Mouse (Mus musculus) layer of hippocampus, postnatal 25 days (tissue): ENCODE results near the gene Gosr1. TPM values are rescaled to one million over a fixed set of nuclear protein-coding genes. Genes with fewer than 3 reads are reported as not detected.
"Not testable (repeated sequence)": the region's sequence is repeated elsewhere in the genome, so short reads cannot be mapped to it uniquely, and the experiment has no call there.

Experiments used
- DNase-seq, 2 experiments: peaks; one replicate each; pipeline ENCODE4 v3.0.0; 2022; ENCODE audit warnings: mixed read lengths in 2 of 2, low spot score in 1 of 2; ENCODE audit errors: extremely low spot score in 1 of 2
- total RNA-seq, 2 experiments: library from RNA; stranded (reverse); gene quantifications; 2 replicates each; pipeline ENCODE4 v1.2.3; 2021

The Gosr1 gene
- 10 to 100 TPM; 50.1 to 58.1 TPM for total RNA-seq

GRCm38 (mm10) chr11:76763053-76763740, at the start of gene Gosr1:
Gene Gosr1, minus strand, starts transcription at chr11:76763579.
- peak; percentile 73 to 84 for DNase-seq

- no peak for DNase-seq
These were observed 47.5 kb upstream of the Gosr1 start for GRCm38 (mm10) chr11:76810706-76811495.

DNA sequence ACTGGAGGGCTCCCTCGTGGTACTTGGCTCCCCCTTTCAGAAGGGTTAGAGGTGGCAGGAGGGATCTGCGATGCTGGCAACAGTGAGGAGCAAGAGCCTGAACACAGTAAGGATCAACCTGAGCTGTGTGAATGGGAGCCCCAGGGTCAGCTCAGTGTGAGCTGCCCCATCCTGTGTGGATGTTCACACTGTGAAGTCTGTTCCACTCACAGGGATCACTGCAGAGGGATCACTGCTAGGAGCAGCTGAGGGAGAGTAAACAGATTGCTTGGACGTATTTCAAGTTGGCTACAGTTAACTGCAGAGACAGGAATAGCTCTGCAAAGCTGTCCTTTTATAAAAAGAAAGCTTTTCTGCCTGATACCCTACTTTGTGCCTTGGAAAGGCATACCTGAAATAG, 46.1 kb upstream of the Gosr1 start:
- peak in 1 of 2 experiments; percentile 20 for DNase-seq

DNA sequence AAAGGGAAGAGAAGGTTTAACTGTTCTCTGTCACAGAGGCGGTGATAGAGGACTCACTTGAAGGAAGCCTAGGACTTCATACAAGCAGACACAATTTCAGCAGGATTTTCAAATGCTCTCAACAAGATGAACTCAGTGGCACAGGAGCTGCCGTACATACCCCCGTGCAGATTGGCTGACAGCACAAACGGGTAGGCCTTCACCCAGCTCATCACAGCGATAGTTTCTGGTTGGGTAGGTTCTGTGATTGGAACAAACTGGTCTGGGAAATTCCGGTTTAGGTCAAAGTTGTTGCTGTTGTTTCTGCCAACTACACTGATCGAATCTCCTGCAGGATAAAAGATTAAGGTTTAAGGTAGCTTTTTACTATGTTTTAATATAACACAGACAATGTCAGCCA, 45.2 kb upstream of the Gosr1 start:
- DNase-seq, result no peak

DNA sequence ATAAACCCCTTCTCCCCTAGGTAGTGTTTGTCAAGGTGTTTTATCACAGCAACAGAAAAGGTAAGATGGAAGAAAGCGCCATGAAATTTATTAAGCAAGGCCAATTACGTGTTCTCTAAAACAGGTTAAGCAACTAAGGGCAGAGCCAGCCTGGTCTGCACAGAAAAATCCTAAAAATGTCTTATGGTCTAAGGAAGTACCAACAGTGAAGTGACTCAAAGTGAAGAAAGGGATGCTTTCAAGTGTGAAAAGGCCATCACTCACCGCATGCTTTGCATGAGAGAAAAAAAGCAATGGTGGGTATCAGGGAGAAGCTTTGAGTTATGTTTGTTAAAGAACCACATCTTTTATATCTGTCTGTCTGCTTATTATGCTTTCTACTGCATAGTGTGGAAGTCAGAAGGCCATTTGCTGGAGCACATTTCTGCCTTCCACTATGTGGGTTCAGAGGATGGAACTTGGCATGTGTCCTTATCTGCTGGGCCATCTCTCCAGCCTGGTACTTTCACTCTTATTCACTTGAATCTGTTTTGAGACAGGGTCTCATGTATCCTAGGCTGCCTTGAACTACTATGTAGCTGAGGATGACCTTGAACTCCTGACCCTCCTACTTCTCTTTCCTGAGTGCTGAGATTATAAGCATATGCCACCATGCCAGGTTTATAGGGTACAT, 43.8 kb upstream of the Gosr1 start:
- DNase-seq, result no peak

DNA sequence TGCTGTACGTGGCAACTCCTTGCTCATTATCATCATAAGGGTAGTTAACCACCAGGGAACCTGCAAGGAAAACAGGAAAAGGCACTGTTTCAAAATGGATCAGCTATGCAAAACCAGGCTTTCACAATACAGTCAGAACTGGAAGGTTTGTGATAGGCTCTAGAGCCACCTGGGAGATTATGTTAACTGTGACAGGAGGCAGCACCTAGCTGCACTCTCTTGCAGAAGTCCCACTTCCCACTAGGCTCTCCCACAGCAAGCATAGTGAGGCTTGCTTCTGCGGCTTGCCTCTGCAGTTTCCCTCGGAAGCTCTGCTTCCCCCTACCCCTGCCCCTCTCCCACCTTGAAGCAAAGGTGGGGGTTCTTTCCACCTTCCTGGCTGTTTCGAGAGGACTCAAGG, 42.6 kb upstream of the Gosr1 start:
- no peak for DNase-seq

- not testable (repeated sequence) for DNase-seq
These were observed 41.7 kb upstream of the Gosr1 start for GRCm38 (mm10) chr11:76805072-76805471.

- DNase-seq, result no peak
These were observed 39.9 kb upstream of the Gosr1 start for GRCm38 (mm10) chr11:76803266-76803665.

DNA sequence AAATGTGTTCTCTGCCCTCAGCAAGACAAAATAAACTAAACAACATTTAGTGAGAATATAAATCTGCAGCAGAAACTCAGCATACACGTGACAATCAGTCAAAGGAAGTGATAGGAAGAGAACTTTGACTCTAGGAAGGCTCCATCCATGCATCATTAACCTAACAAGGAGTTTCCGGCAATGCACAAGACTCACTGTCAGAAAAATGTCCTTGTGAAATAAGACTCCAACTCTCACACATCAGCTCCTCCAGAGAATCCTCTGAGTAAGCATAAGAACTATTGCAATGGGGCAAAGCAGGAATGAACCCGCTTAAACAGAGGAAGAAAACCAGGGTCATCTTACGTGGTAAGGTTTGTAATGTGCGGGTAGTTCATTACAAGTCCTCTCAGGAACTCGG, 33.9 kb upstream of the Gosr1 start:
- no peak for DNase-seq

GRCm38 (mm10) chr11:76795326-76795725, 31.9 kb upstream of the Gosr1 start:
- no peak for DNase-seq

- peak in 1 of 2 experiments; percentile 29 for DNase-seq
These were observed 28.0 kb upstream of the Gosr1 start for GRCm38 (mm10) chr11:76791331-76791730.

DNA sequence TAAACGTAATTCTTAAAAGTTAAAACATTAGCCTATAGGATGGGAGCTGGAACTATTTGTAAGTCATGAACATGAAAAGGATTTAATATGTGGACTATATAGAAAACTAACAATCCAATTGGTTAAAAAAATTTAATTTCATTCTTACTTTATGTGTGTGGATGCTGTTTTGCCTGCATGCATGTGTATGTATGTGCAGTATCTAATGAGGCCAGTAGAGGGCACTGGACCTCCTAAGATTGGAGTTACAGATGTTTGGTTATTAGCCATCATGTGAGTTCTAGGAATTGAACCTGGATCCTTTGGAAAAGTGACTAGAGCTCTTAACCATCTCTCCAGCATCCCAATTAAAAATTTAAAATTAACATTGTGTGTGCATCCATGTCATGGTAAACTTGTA, 25.9 kb upstream of the Gosr1 start:
- DNase-seq, result peak in 1 of 2 experiments; percentile 50

- DNase-seq, result no peak
These were observed 12.2 kb upstream of the Gosr1 start for GRCm38 (mm10) chr11:76775533-76775932.

DNA sequence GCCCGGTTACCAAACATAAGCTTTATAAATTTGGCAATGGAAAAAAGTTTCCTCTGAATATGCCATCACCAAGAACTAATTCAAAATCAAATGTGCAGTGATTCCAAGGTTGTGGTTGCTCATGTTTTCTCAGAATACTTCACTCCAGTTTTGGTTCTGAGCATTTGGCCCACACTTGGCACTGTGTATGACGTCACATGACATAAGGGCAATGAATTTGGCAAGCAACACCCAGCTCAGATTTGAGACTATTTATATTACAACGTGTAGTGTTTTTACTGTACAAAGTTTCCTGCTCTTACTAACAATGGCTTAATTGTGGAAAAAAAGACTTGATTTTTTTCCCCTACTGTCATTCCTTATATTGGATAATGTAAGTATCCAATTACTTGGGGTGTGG, 10.4 kb upstream of the Gosr1 start:
- DNase-seq, result no peak

GRCm38 (mm10) chr11:76770566-76770965, 7.2 kb upstream of the Gosr1 start:
- no peak for DNase-seq

DNA sequence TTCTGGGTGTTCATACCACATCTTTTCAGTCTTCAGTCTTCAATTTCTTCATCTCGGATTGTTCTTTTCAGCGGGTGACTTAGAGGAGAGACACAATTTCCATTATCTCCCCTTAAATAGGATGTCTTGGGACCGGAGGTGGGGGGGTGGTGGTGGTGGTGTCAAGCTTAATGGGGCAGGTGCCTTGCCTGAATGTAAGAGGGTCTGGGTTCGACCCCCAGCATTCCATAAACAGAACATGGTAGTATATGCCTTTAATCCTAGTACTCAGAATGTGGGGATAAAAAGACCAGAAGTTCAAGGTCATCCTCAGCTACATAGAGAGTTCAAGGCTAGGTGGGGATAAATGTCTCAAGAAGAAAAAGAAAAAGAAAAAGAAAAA, 353 bp upstream of the Gosr1 start:
- DNase-seq, result no peak

GRCm38 (mm10) chr11:76752276-76752675, 11.1 kb downstream of the Gosr1 start:
- no peak for DNase-seq

GRCm38 (mm10) chr11:76748819-76749218, 14.6 kb downstream of the Gosr1 start:
- DNase-seq, result no peak

- no peak for DNase-seq
These were observed 17.5 kb downstream of the Gosr1 start for GRCm38 (mm10) chr11:76745921-76746320.

- peak in 1 of 2 experiments; percentile 10 for DNase-seq
These were observed 18.8 kb downstream of the Gosr1 start for GRCm38 (mm10) chr11:76744550-76744949.

GRCm38 (mm10) chr11:76742511-76742910, 20.9 kb downstream of the Gosr1 start:
- DNase-seq, result no peak
